Mouse (Mus musculus): ENCODE measurements around the gene Rasl11a. TPM values are rescaled to one million over a fixed set of nuclear protein-coding genes. Genes with fewer than 3 reads are reported as not detected.

Gene Rasl11a
- polyA plus RNA-seq, 1 experiment from 2014 or later, result 7.6 TPM

- H3K9me3 ChIP-seq (ENCODE audit: control insufficient read depth, low read length), result no peaks in the 10 kb centered on the region
- no peaks in the 10 kb centered on the region for H3K36me3 ChIP-seq (replicated peaks; ENCODE audit: control insufficient read depth, insufficient read depth)
- 0 out of 2 replicates have a peak, but pooled peaks cover 9% of the 10 kb centered on the region for H3K4me1 ChIP-seq (replicated peaks; ENCODE audit: control insufficient read depth, insufficient read depth, low read length)
- no peak for DNase-seq (ENCODE audit: low spot score)
- H3K27ac ChIP-seq, result no peak overlapping the region
- no peak overlapping the region for H3K4me3 ChIP-seq (replicated peaks; ENCODE audit: low read length)
- H3K9ac ChIP-seq, result no peak overlapping the region
- no peaks in the 10 kb centered on the region for H3K27me3 ChIP-seq (ENCODE audit: control insufficient read depth, insufficient read depth, low read length)
- no peak for ATAC-seq (ENCODE audit: low FRiP score)
- WGBS, result 82% methylated on average over 8 of the region's 8 CpGs
- H3K4me2 ChIP-seq (replicated peaks), result no peak overlapping the region
Observed at GRCm38 (mm10) chr5:146857620-146858019, 12.7 kb downstream of the Rasl11a start.

GRCm38 (mm10) chr5:146858772-146859171, 13.9 kb downstream of the Rasl11a start:
- H3K27me3 ChIP-seq (ENCODE audit: control insufficient read depth, insufficient read depth, low read length), result no peaks in the 10 kb centered on the region

GRCm38 (mm10) chr5:146859246-146859645, 14.4 kb downstream of the Rasl11a start:
- Histone ChIP-seq H3K4me3 (replicated peaks; ENCODE audit: low read length) (no peak overlapping the region), H3K4me2 (replicated peaks) (no peak overlapping the region), H3K4me1 (replicated peaks; ENCODE audit: control insufficient read depth, insufficient read depth, low read length) (0 out of 2 replicates have a peak, but pooled peaks cover 9% of the 10 kb centered on the region), H3K27me3 (ENCODE audit: control insufficient read depth, insufficient read depth, low read length) (no peaks in the 10 kb centered on the region), H3K9me3 (ENCODE audit: control insufficient read depth, low read length) (no peaks in the 10 kb centered on the region), H3K27ac (no peak overlapping the region), H3K9ac (no peak overlapping the region), H3K36me3 (replicated peaks; ENCODE audit: control insufficient read depth, insufficient read depth) (no peaks in the 10 kb centered on the region)
- 59% methylated on average over 8 of the region's 8 CpGs for WGBS
- DNase-seq (ENCODE audit: low spot score) (no peak), ATAC-seq (ENCODE audit: low FRiP score) (no peak)

More at GRCm38 (mm10) chr5:146858772-146859171, 13.9 kb downstream of the Rasl11a start:
- Histone ChIP-seq H3K27ac (no peak overlapping the region), H3K4me3 (replicated peaks; ENCODE audit: low read length) (no peak overlapping the region), H3K36me3 (replicated peaks; ENCODE audit: control insufficient read depth, insufficient read depth) (no peaks in the 10 kb centered on the region), H3K9me3 (ENCODE audit: control insufficient read depth, low read length) (no peaks in the 10 kb centered on the region), H3K9ac (no peak overlapping the region), H3K4me2 (replicated peaks) (no peak overlapping the region), H3K4me1 (replicated peaks; ENCODE audit: control insufficient read depth, insufficient read depth, low read length) (0 out of 2 replicates have a peak, but pooled peaks cover 9% of the 10 kb centered on the region)
- peak; percentile 36 for DNase-seq (ENCODE audit: low spot score)
- ATAC-seq (ENCODE audit: low FRiP score), result peak; percentile 64; the same call in 1 of the 2 replicates
- WGBS, result 79% methylated on average over 9 of the region's 9 CpGs

- H3K4me3 ChIP-seq (replicated peaks; ENCODE audit: low read length), result no peak overlapping the region
- H3K27ac ChIP-seq, result no peak overlapping the region
- DNase-seq (ENCODE audit: low spot score) (no peak), ATAC-seq (ENCODE audit: low FRiP score) (no peak)
- no peaks in the 10 kb centered on the region for H3K36me3 ChIP-seq (replicated peaks; ENCODE audit: control insufficient read depth, insufficient read depth)
- H3K4me1 ChIP-seq (replicated peaks; ENCODE audit: control insufficient read depth, insufficient read depth, low read length), result 0 out of 2 replicates have a peak, but pooled peaks cover 9% of the 10 kb centered on the region
- H3K4me2 ChIP-seq (replicated peaks), result no peak overlapping the region
- 84% methylated on average over 18 of the region's 18 CpGs for WGBS
- no peak overlapping the region for H3K9ac ChIP-seq
- no peaks in the 10 kb centered on the region for H3K9me3 ChIP-seq (ENCODE audit: control insufficient read depth, low read length)
- H3K27me3 ChIP-seq (ENCODE audit: control insufficient read depth, insufficient read depth, low read length), result no peaks in the 10 kb centered on the region
Observed at GRCm38 (mm10) chr5:146860222-146860998, 15.5 kb downstream of the Rasl11a start.

GRCm38 (mm10) chr5:146861588-146861987, 16.7 kb downstream of the Rasl11a start:
- WGBS, result 33% methylated on average over 7 of the region's 7 CpGs
- 0 out of 2 replicates have a peak, but pooled peaks cover 9% of the 10 kb centered on the region for H3K4me1 ChIP-seq (replicated peaks; ENCODE audit: control insufficient read depth, insufficient read depth, low read length)
- H3K9me3 ChIP-seq (ENCODE audit: control insufficient read depth, low read length), result no peaks in the 10 kb centered on the region
- DNase-seq (ENCODE audit: low spot score), result no peak
- H3K27me3 ChIP-seq (ENCODE audit: control insufficient read depth, insufficient read depth, low read length), result no peaks in the 10 kb centered on the region
- no peaks in the 10 kb centered on the region for H3K36me3 ChIP-seq (replicated peaks; ENCODE audit: control insufficient read depth, insufficient read depth)
- no peak overlapping the region for H3K9ac ChIP-seq
- no peak for ATAC-seq (ENCODE audit: low FRiP score)
- H3K4me2 ChIP-seq (replicated peaks), result no peak overlapping the region
- no peak overlapping the region for H3K27ac ChIP-seq
- H3K4me3 ChIP-seq (replicated peaks; ENCODE audit: low read length), result no peak overlapping the region

- Histone ChIP-seq H3K27ac (no peak overlapping the region), H3K27me3 (ENCODE audit: control insufficient read depth, insufficient read depth, low read length) (no peaks in the 10 kb centered on the region), H3K9me3 (ENCODE audit: control insufficient read depth, low read length) (no peaks in the 10 kb centered on the region), H3K4me2 (replicated peaks) (no peak overlapping the region), H3K4me3 (replicated peaks; ENCODE audit: low read length) (no peak overlapping the region), H3K9ac (no peak overlapping the region), H3K36me3 (replicated peaks; ENCODE audit: control insufficient read depth, insufficient read depth) (no peaks in the 10 kb centered on the region), H3K4me1 (replicated peaks; ENCODE audit: control insufficient read depth, insufficient read depth, low read length) (0 out of 2 replicates have a peak, but pooled peaks cover 9% of the 10 kb centered on the region)
- DNase-seq (ENCODE audit: low spot score) (no peak), ATAC-seq (ENCODE audit: low FRiP score) (no peak)
- WGBS, result 74% methylated on average over 4 of the region's 4 CpGs
Observed at GRCm38 (mm10) chr5:146865511-146865910, 20.6 kb downstream of the Rasl11a start.

GRCm38 (mm10) chr5:146866277-146866676, 21.4 kb downstream of the Rasl11a start:
- ATAC-seq (ENCODE audit: low FRiP score) (no peak), DNase-seq (ENCODE audit: low spot score) (no peak)
- 0 out of 2 replicates have a peak, but pooled peaks cover 9% of the 10 kb centered on the region for H3K4me1 ChIP-seq (replicated peaks; ENCODE audit: control insufficient read depth, insufficient read depth, low read length)
- H3K9me3 ChIP-seq (ENCODE audit: control insufficient read depth, low read length), result no peaks in the 10 kb centered on the region
- H3K4me2 ChIP-seq (replicated peaks), result no peak overlapping the region
- no peak overlapping the region for H3K9ac ChIP-seq
- no peak overlapping the region for H3K4me3 ChIP-seq (replicated peaks; ENCODE audit: low read length)
- H3K27ac ChIP-seq, result no peak overlapping the region
- no peaks in the 10 kb centered on the region for H3K36me3 ChIP-seq (replicated peaks; ENCODE audit: control insufficient read depth, insufficient read depth)
- 97% methylated on average over 2 of the region's 2 CpGs for WGBS
- H3K27me3 ChIP-seq (ENCODE audit: control insufficient read depth, insufficient read depth, low read length), result no peaks in the 10 kb centered on the region

GRCm38 (mm10) chr5:146867246-146867945, 22.5 kb downstream of the Rasl11a start:
- 4% methylated on average over 19 of the region's 19 CpGs for WGBS

GRCm38 (mm10) chr5:146867946-146868314, 23.1 kb downstream of the Rasl11a start:
- H3K36me3 ChIP-seq (replicated peaks; ENCODE audit: control insufficient read depth, insufficient read depth), result no peaks in the 10 kb centered on the region
- no peaks in the 10 kb centered on the region for H3K9me3 ChIP-seq (ENCODE audit: control insufficient read depth, low read length)
- H3K27me3 ChIP-seq (ENCODE audit: control insufficient read depth, insufficient read depth, low read length), result no peaks in the 10 kb centered on the region
- WGBS, result 15% methylated on average over 4 of the region's 4 CpGs
- peak overlapping the region; percentile 15; the same call in 1 of the 2 replicates for H3K27ac ChIP-seq
- H3K9ac ChIP-seq, result peak overlapping the region; percentile 43; the same call in 1 of the 2 replicates
- ATAC-seq (ENCODE audit: low FRiP score) (no peak), DNase-seq (ENCODE audit: low spot score) (peak; percentile 35)
- peak overlapping the region; percentile 46 for H3K4me2 ChIP-seq (replicated peaks)
- no peak overlapping the region for H3K4me3 ChIP-seq (replicated peaks; ENCODE audit: low read length)
- 0 out of 2 replicates have a peak, but pooled peaks cover 5% of the 10 kb centered on the region for H3K4me1 ChIP-seq (replicated peaks; ENCODE audit: control insufficient read depth, insufficient read depth, low read length)

More at GRCm38 (mm10) chr5:146867246-146867945, 22.5 kb downstream of the Rasl11a start:
- Histone ChIP-seq H3K4me2 (replicated peaks) (peak overlapping the region; percentile 46), H3K9ac (peak overlapping the region; percentile 43), H3K4me1 (replicated peaks; ENCODE audit: control insufficient read depth, insufficient read depth, low read length) (0 out of 2 replicates have a peak, but pooled peaks cover 5% of the 10 kb centered on the region), H3K27me3 (ENCODE audit: control insufficient read depth, insufficient read depth, low read length) (no peaks in the 10 kb centered on the region), H3K27ac (peak overlapping the region; percentile 15; the same call in 1 of the 2 replicates), H3K36me3 (replicated peaks; ENCODE audit: control insufficient read depth, insufficient read depth) (no peaks in the 10 kb centered on the region), H3K9me3 (ENCODE audit: control insufficient read depth, low read length) (no peaks in the 10 kb centered on the region), H3K4me3 (replicated peaks; ENCODE audit: low read length) (peak overlapping the region; percentile 10; the same call in 1 of the 2 replicates)
- DNase-seq (ENCODE audit: low spot score) (peak; percentile 24), ATAC-seq (ENCODE audit: low FRiP score) (peak; percentile 71)

Data from hindbrain, embryonic 14.5 days (tissue).